Mouse (Mus musculus) regulatory T cell (primary cell): ENCODE measurements around the gene Slc15a4.

Experiments used
- in situ Hi-C: fragments of 300-600 bp; cut with MboI, MseI; formaldehyde crosslinking; loops from one replicate; pipeline ENCODE4 v1.15.1; 2025; ENCODE audit warnings: high pct_unique_total_duplicates

Gene Slc15a4

GRCm38 (mm10) chr5:127632167-127633145, at the start of gene Slc15a4, which contains the start of gene Glt1d1:
Gene Slc15a4 (minus strand): TSS chr5:127632897.
Gene Glt1d1 (plus strand): TSS chr5:127632262.
- in situ Hi-C loops = no loop called here

- in situ Hi-C loops = no loop called here
Measured at GRCm38 (mm10) chr5:127678501-127678900, 45.8 kb upstream of the Slc15a4 start.

GRCm38 (mm10) chr5:127677561-127677960, 44.9 kb upstream of the Slc15a4 start:
- in situ Hi-C loops = no loop called here

GRCm38 (mm10) chr5:127673913-127674312, 41.2 kb upstream of the Slc15a4 start:
- in situ Hi-C loops = no loop called here

GRCm38 (mm10) chr5:127660979-127661378, 28.3 kb upstream of the Slc15a4 start:
- in situ Hi-C loops = no loop called here

- in situ Hi-C loops = no loop called here
Measured at GRCm38 (mm10) chr5:127660267-127660666, 27.6 kb upstream of the Slc15a4 start.

GRCm38 (mm10) chr5:127659312-127659711, 26.6 kb upstream of the Slc15a4 start:
- in situ Hi-C loops = no loop called here

GRCm38 (mm10) chr5:127658257-127658656, 25.6 kb upstream of the Slc15a4 start:
- in situ Hi-C loops = no loop called here

- in situ Hi-C loops = no loop called here
Measured at GRCm38 (mm10) chr5:127649077-127649476, 16.4 kb upstream of the Slc15a4 start.

GRCm38 (mm10) chr5:127648046-127648445, 15.3 kb upstream of the Slc15a4 start:
- in situ Hi-C loops = no loop called here

GRCm38 (mm10) chr5:127641185-127641958, 8.7 kb upstream of the Slc15a4 start:
- in situ Hi-C loops = no loop called here

- in situ Hi-C loops = no loop called here
Measured at GRCm38 (mm10) chr5:127640359-127640758, 7.7 kb upstream of the Slc15a4 start.

GRCm38 (mm10) chr5:127639635-127640034, 6.9 kb upstream of the Slc15a4 start:
- in situ Hi-C loops = no loop called here

GRCm38 (mm10) chr5:127639067-127639605, 6.4 kb upstream of the Slc15a4 start:
- in situ Hi-C loops = no loop called here

GRCm38 (mm10) chr5:127638177-127638576, 5.5 kb upstream of the Slc15a4 start:
- in situ Hi-C loops = no loop called here

- in situ Hi-C loops = no loop called here
Measured at GRCm38 (mm10) chr5:127637622-127638021, 4.9 kb upstream of the Slc15a4 start.

GRCm38 (mm10) chr5:127633666-127634065, 969 bp upstream of the Slc15a4 start:
- in situ Hi-C loops = no loop called here

- in situ Hi-C loops = no loop called here
Measured at GRCm38 (mm10) chr5:127633188-127633587, 491 bp upstream of the Slc15a4 start.

GRCm38 (mm10) chr5:127631671-127632070, 1.0 kb downstream of the Slc15a4 start:
- in situ Hi-C loops = no loop called here

GRCm38 (mm10) chr5:127627242-127627641, 5.5 kb downstream of the Slc15a4 start:
- in situ Hi-C loops = no loop called here

GRCm38 (mm10) chr5:127624427-127625213, 8.1 kb downstream of the Slc15a4 start:
- in situ Hi-C loops = no loop called here
